Mouse (Mus musculus): ENCODE results near the gene Nln.

The Nln gene

DNA sequence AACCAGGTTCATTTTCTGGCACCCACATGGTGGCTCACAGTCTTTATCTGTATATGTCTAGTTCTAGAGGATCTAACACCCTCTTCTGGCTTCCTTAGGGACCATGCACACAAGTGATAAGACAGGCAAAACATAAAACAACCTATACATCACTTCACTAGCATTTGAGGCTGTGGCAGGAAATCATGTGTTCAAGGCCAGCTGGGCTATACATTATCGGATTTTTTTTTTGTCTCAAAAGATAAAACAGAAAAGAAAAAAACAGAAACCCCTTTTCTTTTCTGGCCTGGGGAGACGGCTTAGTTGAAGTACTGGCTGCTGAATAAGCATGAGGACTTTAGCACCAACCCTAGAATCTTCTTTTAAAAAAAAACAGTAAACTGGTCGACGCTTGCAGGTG is 64.3 kb downstream of the Nln start:
- no peak for DNase-seq (ENCODE audit: extremely low spot score, low read depth, low spot score)

DNA sequence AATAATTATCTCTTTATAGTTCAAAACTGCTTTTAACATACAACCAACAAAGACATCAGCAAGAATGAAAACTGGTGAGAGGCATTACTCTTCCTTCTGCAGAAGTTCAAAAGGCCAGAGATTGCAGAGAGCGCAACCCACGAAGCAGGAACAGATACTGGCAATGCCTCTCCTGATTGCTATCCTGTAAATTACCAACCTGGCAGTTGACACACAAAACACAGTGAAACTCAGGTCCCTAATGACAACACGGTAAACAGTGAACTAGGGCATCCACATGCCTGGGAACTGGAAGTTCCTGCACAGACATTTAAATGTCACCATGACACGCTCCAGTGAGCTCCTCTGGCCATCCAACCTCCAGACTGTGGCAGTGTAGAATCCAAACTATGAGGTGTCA is 65.1 kb downstream of the Nln start:
- no peak for DNase-seq (ENCODE audit: extremely low spot score, low read depth, low spot score)

DNA sequence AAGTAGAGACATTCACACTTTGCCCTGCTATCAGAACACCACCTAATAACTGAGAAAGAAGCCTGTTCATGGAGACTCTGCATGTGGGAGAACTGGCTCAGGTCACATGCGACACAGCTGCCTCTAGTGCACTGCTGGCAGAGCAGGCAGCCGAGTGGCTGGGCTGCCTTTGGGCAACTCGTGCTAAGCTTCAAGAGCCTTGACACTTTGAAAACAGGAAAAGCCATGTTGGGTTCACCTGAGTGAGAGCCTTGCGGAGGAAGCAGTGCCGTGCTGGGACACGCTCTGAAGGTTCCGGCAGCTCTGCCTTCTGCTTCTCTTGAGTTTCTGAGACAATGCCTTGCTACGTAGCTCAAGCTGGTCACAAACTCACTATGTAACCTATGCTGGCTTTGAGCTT is 66.7 kb downstream of the Nln start:
- no peak for DNase-seq (ENCODE audit: extremely low spot score, low read depth, low spot score)

DNA sequence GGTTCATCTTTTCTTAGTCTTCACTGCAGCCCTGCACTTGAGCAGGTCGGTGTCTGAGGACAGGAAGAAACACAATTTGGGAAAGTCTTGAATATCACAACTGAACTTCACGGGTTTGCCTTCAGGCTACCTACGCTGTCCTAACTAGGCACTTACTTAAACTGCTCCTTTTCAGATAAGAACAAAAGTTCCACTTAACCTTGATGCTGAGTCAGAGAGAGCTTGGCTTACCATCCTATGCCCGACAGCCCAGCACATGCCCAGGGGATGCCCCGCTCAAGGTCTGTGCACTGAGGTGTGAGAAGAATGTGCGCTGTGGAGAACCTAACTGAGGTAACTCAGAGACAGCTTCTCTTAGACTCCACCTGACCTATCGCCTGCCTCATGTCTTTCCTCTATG is 67.9 kb downstream of the Nln start:
- DNase-seq (ENCODE audit: extremely low spot score, low read depth, low spot score) = no peak

DNA sequence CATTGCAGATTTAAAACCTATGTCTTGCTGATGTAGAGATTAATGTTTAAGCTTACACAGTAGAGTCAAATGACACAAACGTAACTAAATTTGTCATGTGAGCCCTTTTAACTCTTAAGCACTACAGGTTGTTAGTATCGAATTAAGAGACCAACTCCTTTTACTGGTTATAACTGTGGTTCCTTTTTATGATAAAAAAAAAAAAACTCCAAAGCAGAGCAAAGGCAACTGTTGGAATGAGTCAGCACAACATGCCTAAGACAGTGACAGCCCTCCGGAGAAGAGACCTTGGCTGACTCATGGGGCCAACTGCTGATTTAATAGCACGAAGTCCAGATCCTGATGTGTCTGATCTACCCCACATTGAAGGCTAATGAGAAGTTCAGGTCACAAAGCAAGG is 68.5 kb downstream of the Nln start:
- no peak for DNase-seq (ENCODE audit: extremely low spot score, low read depth, low spot score)

DNA sequence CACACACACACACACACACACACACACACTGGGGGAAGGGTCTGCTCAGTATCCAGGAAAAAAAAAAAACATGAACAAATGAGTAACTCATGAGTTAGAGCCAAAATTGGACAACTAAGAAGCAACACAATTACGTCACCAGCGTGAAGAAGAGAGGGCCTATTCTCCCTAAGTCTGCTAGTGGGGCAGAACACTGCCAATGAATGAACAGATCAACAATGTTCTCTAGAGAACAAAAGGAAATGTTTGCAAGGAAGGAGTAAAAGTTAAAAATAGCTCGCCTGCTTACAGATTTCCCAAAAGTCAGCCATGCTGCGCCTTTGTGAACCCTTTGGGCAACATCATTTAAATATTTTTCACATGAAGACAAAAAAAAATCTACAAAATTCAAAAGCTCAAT is 69.6 kb downstream of the Nln start:
- no peak for DNase-seq (ENCODE audit: extremely low spot score, low read depth, low spot score)

DNA sequence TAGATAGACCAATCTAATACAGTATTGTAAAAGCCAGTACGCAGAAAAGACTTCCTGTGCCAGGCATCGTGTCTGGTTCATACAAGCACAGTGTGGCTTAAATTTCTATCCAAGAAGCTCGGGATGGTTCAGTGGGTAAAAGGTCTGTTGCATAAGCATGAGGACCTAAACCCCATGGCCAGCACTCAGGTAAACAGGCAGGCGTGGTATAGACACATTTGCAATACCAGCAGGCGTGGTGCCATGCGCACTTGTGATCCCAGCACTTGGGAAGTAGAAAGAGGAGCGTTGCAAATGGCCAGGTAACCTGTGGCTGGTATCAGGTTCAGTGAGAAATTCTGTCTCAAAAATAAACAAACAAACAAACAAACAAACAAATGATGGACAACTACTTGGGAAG is 70.5 kb downstream of the Nln start:
- DNase-seq (ENCODE audit: extremely low spot score, low read depth, low spot score) = no peak

DNA sequence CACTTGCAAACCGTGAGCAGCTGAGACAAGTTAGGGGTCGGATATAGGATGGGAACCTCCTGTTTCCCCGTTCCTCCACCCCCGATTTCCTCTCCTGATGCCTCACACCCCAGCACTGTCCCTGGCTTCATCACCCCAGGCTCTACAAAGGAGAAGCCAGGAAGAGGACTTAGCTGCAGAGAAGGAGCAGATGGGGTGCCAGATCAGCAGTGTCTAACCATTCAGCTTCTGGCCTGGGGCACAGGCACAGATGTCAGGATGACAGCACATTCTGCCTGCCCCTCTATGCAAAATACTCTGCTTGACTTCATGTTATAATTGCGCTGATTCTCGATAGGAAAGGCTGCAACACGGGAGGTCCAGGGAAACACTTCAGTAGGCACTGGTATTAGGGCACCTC is 71.1 kb downstream of the Nln start:
- DNase-seq (ENCODE audit: extremely low spot score, low read depth, low spot score) = no peak

DNA sequence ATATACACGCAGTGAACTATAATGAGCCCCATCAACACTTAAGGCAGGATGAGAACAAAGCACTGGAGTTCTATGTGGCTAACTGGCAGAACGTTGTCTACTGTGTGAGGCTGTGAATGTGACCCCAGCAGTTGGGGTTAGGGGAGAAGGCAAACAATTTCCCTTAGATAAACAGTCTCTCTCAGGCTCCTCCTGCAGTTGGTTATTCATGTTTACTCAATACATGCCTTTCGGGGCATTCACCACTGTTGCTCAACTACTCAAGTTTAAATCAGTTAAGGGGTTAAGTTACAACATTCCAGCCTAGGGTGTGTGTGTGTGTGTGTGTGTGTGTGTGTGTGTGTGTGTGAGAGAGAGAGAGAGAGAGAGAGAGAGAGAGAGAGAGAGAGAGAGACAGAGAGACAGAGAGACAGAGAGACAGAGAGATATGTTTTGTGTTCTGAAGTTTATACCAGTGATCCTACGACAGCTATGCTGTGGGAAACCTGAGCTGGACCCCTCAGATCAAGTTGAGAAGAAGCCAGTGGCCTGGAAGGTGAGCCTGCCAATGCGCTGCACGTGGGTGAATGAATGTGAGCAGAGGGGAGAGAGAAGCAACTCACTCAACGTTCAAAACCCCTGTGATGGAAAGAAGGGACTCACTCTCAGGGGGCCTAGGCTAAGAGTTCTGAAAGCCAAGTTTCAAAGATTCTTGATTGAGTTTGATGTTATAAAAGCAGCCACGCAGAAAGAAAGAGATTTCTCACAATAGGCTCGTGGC is 71.7 kb downstream of the Nln start:
- no peak for DNase-seq (ENCODE audit: extremely low spot score, low read depth, low spot score)

DNA sequence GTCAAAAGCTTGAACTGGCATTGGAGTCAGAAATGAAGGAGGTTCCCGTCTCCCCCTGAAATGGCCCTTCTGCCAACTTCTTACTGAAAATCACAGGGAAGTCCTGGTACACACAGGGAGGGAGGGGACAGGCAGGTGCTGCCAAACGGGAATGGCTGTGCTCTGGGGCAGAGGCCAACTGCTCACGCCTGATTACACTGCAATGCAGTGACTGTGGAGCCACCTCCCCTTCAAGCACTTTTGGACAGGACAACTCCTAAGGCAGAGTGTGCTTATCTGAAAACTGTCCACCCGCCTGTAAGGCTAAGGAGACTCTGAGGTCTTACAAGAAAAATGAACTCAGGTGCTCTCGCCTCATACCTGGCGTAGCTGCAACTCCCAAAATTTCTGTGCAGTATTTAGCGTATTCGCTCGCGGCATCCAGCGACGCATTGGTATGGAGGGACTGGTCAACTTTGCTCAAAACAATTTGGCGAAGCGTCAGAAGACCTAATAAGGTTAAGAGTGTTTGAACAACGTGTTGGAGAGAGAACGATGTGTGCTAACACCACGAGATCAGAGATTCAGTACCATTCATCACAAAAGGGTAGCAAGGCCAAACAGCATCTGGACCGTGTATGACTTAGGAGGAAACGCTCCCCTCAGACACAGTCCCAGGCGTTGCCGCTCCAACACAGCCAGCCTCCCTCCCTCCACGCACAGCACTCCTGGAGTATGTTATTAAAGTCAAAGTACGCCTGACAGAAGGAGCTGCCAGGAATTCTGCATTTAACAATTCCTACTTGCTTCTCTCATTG is 72.7 kb downstream of the Nln start:
- DNase-seq (ENCODE audit: extremely low spot score, low read depth, low spot score) = no peak

DNA sequence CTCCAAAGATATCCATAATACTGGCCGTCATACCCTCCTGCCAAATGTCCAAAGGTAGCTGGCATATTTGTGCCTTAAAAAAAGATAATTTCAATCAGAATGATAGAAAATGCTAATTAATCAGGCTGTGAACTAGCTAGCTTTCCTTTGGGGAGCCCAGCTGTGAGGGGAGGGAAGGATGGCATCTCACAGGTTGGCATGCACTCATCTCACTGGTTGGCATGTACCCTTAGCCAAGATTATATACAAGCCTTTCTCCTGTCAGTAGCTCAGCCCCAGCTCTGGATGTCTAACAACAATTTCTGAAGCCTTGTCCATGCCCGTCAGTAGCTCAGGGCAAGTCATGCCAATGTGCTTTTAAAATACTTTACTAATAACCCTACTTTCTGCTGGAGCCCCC is 73.8 kb downstream of the Nln start:
- DNase-seq (ENCODE audit: extremely low spot score, low read depth, low spot score) = no peak

DNA sequence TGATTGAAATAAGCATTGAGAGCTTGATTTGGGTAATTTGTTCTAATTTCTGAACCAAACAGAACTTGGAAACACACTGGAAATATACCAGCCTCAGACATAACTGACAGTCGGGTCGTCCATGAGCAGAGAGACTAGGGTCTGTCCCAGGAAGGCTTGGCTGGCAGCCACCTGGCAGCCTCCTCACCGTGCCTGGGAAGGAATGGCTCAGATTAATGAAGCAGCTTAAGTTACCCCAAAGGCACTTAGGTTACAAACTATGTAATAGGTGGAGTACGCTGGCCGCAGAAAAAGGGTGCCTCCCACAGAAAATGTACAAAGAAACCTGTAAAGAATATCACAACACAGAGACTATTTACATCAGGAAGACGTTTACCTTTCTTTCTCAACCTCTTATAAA is 74.6 kb downstream of the Nln start:
- no peak for DNase-seq (ENCODE audit: extremely low spot score, low read depth, low spot score)

DNA sequence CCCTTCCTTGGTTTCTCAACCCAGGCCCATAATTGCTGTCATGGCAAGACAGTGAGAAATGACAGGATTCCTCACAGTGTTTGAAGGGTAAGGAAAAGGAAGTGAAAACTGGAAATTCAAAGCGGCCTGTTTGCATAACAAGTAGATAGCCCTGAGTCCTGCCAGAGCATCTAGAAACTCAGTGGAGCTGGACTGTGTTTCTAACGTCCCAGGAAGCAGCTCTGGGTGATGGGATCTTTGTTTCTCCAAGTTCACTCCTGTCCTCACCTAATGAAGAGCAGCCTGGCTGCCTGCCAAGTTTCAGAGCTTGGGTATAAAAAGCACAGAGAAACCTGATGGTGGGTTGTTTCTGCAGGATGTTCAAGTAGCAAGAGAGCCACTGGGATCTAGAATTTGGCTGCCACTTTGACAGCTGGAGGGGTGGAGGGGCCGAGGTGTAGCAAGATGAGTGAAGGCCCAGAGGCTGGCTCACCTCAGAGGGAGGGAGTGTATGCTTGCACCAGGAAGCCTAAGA is 76.7 kb downstream of the Nln start:
- no peak for DNase-seq (ENCODE audit: extremely low spot score, low read depth, low spot score)

DNA sequence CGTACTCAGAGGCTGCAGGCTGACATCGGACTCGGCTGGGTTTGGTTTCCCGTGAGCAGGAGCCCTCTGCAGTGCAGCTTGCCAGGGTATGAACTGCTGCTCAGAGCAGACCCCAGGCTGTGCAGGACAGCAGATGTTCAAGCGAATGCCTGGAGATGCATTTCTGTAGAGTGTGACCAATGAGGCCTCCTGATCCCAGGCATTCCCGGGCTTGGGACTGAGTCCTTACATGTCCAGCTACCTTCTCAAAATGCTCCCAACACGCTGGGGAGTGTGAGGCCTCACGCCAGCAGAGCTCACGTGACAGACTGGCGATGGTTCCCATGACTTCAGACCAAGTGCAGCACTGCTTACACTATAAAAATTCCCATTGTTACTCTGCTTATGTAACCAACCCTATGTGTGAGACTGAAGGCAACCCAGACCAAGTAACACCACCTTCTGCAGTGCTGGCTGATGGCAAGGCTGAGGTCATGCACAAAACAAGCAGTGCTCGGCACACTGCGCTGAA is 77.5 kb downstream of the Nln start:
- no peak for DNase-seq (ENCODE audit: extremely low spot score, low read depth, low spot score)

DNA sequence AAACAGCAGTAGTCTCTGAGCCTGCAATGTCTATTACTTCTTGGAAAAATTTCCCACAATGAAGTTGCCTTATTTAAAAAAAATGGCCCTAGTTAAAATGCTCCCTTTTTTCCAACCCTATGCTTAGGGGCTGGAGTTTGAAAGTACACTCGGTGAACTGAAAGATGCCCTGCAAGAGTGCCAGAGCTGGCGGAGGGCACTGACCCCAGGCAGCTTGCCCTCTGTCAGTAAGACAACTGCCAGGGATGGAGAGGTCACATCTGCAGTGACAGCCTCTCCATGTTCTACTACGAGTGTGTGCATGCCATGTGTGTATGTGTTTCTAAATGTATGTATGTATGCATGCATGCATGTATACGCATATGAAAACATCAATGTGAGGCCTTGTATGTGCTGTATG is 78.5 kb downstream of the Nln start:
- DNase-seq (ENCODE audit: extremely low spot score, low read depth, low spot score) = no peak

DNA sequence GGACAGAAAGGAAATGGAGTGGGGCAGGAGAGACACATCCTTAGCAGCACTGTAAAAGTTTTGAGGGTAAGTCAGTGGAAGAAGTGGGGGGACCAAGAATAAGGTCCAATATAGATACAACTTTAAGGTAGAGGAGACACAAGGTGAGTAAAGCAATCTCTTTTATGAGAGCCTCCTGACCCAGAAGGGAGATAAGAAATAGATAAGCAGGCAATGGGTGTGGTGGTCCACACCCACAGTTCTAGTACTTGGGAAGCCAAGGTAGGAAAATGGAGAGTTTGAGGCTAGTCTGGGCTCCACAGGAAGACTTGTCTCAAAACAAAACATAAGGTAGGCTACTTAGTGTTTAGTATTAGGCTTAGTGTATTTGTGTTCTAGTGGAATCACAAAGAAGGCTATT is 79.9 kb downstream of the Nln start:
- no peak for DNase-seq (ENCODE audit: extremely low spot score, low read depth, low spot score)

DNA sequence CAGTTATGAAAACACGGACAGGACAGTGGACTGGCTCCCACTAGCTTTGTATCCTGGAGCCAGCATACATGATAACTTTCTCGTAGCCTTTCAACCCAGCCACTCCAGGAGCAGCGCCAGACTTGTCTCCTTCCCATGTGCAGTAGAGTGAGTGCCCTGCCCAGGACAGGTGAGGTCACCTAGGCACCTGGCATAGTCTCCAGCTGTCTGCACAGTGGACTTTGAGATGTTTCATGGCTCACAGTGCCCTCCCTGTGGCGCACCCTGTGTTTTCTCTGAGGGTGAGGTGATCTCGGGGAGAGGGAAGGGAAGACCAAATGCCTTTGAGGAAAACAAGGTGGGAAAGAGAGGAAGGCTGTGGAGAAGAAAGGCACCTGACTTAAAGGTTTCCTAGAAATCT is 80.3 kb downstream of the Nln start:
- no peak for DNase-seq (ENCODE audit: extremely low spot score, low read depth, low spot score)

DNA sequence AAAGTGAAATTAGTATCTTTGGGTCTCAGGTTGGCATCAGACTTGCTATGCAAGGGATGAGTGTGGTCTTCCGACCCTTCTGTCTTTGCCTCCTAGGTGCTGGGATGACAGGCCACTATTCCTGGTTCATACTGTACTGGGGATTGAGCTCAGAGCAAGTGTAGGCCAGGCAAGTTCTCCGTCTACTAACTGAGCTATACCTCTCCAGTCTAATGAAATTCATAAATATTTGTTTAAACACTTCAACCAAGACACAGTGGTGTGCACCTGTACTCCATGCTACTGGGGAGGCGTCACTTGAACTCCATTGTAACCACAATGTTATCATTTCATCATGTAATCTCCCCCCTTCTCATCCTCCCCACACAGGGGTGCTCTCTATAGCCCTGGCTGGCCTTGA is 82.9 kb downstream of the Nln start:
- DNase-seq (ENCODE audit: extremely low spot score, low read depth, low spot score) = no peak

DNA sequence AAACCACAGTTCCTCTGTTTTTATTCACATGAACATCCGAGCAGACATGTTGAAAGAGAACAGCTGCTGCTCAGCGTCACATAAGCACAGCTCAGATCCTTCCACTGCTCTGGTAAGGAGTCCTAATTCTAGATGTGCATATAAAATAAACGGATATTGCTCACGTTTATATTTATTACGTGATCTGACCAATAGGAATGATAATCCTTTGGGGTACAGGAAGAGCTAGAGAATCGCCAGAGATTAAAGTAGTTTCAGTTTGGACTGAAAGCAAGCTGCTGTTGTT is 83.8 kb downstream of the Nln start:
- no peak for DNase-seq (ENCODE audit: extremely low spot score, low read depth, low spot score)

DNA sequence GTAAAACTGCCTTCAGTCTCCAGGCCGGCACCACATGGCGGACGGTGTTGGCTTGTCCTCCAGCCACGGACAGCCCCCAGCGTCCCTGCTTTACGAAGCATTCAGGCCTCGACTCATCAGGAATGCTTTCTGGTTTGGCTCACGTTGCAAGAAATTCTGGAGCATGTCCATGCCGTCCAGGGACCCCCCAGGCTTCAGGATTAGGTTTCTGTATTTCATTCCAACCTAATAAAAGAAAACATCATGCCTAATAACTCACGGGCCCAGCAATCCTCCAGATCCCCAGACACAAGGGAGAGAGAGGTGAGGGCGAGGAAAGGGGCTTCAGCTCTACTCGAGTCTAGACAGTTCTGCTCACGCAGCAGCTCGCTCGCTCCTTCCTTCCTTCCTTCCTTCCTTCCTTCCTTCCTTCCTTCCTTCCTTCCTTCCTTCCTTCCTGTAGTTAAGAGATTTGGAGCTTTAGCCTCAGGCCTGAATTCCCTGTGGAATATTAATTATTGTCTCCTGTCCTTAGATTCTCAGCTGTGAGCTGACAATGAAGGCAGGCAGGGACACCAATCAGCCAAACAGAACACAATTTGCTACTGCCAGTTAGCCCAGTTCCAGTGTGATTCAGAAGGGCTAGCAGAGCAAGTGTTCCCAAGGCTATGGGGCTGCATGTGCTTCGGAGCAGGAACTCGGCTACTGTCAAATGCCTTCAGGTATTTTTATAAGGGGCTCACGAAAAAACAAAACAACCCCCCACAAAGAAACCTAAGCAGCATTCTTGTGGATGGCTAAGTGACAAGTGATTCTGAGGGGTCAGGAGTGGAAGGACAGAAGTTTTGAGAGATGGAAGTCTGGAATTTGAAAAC is 84.3 kb downstream of the Nln start:
- no peak for DNase-seq (ENCODE audit: extremely low spot score, low read depth, low spot score)

DNA sequence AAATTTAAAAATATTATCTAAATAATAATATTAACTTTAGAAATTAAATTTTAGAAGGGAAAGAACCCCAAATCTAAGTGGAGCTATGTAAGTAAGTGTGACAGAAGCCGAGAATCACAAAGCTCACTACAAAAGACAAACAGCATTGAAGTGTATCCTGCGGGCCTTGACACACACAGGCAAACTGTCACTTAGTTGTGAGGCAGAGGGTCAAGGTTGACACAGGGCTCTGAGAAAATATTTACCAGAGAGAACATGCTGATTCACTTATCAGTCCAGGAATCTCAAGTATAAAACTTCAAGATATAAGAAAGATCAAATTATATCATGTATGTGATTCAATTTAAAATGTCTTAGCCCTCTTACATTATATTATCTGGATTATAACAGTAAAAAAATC is 85.1 kb downstream of the Nln start:
- DNase-seq (ENCODE audit: extremely low spot score, low read depth, low spot score) = no peak

All from hindlimb bud, embryonic 11.5 days (tissue).